Mouse (Mus musculus): ENCODE data around the gene Gm9195. TPM values are rescaled to one million over a fixed set of nuclear protein-coding genes. Genes with fewer than 3 reads are reported as not detected.

The Gm9195 gene
- polyA plus RNA-seq, 1 experiment from 2014 or later: not detected

GRCm38 (mm10) chr14:72503241-72503640 lies 11.6 kb upstream of the Gm9195 start:
- Histone ChIP-seq H3K4me3 (no peak overlapping the region), H3K9ac (no peak overlapping the region), H3K4me2 (no peak overlapping the region), H3K27me3 (replicated peaks) (peaks cover 1% of the 10 kb centered on the region; the same call in 1 of the 2 replicates), H3K4me1 (peaks cover 10% of the 10 kb centered on the region), H3K9me3 (no peaks in the 10 kb centered on the region), H3K27ac (replicated peaks) (no peak overlapping the region), H3K36me3 (no peaks in the 10 kb centered on the region)
- no peak for ATAC-seq (ENCODE audit: extremely low read depth, insufficient number of reproducible peaks, low FRiP score, low TSS enrichment)
- 53% methylated on average over 6 of the region's 6 CpGs for WGBS

- H3K36me3 ChIP-seq: no peaks in the 10 kb centered on the region
- H3K4me2 ChIP-seq: no peak overlapping the region
- H3K4me3 ChIP-seq: no peak overlapping the region
- H3K9me3 ChIP-seq: no peaks in the 10 kb centered on the region
- H3K4me1 ChIP-seq: no peaks in the 10 kb centered on the region
- peaks cover 11% of the 10 kb centered on the region for H3K27me3 ChIP-seq (replicated peaks)
- H3K27ac ChIP-seq (replicated peaks): no peak overlapping the region
- WGBS: 61% methylated on average over 1 of the region's 1 CpGs
- ATAC-seq (ENCODE audit: extremely low read depth, insufficient number of reproducible peaks, low FRiP score, low TSS enrichment): no peak
- H3K9ac ChIP-seq: no peak overlapping the region
Observed at GRCm38 (mm10) chr14:72493775-72494174, 2.1 kb upstream of the Gm9195 start.

GRCm38 (mm10) chr14:72490367-72490766 lies 1.3 kb downstream of the Gm9195 start:
- no peaks in the 10 kb centered on the region for H3K9me3 ChIP-seq
- ATAC-seq (ENCODE audit: extremely low read depth, insufficient number of reproducible peaks, low FRiP score, low TSS enrichment): no peak
- H3K9ac ChIP-seq: no peak overlapping the region
- H3K27ac ChIP-seq (replicated peaks): no peak overlapping the region
- 89% methylated on average over 3 of the region's 3 CpGs for WGBS
- H3K4me2 ChIP-seq: no peak overlapping the region
- H3K4me3 ChIP-seq: no peak overlapping the region
- peaks cover 5% of the 10 kb centered on the region; the same call in 1 of the 2 replicates for H3K27me3 ChIP-seq (replicated peaks)
- H3K4me1 ChIP-seq: no peaks in the 10 kb centered on the region
- H3K36me3 ChIP-seq: no peaks in the 10 kb centered on the region

- Histone ChIP-seq H3K4me2 (no peak overlapping the region), H3K36me3 (no peaks in the 10 kb centered on the region), H3K4me1 (no peaks in the 10 kb centered on the region), H3K4me3 (no peak overlapping the region), H3K27ac (replicated peaks) (no peak overlapping the region), H3K27me3 (replicated peaks) (no peaks in the 10 kb centered on the region), H3K9ac (no peak overlapping the region), H3K9me3 (no peaks in the 10 kb centered on the region)
- WGBS: 67% methylated on average over 1 of the region's 1 CpGs
- ATAC-seq (ENCODE audit: extremely low read depth, insufficient number of reproducible peaks, low FRiP score, low TSS enrichment): no peak
Observed at GRCm38 (mm10) chr14:72474501-72474900, 17.1 kb downstream of the Gm9195 start.

- Histone ChIP-seq H3K27ac (replicated peaks) (no peak overlapping the region), H3K9me3 (no peaks in the 10 kb centered on the region), H3K36me3 (no peaks in the 10 kb centered on the region), H3K9ac (no peak overlapping the region), H3K4me3 (no peak overlapping the region), H3K27me3 (replicated peaks) (peaks cover 7% of the 10 kb centered on the region; the same call in 1 of the 2 replicates), H3K4me2 (no peak overlapping the region), H3K4me1 (0 out of 2 replicates have a peak, but pooled peaks cover 4% of the 10 kb centered on the region)
- WGBS: 23% methylated on average over 4 of the region's 4 CpGs
- ATAC-seq (ENCODE audit: extremely low read depth, insufficient number of reproducible peaks, low FRiP score, low TSS enrichment): no peak
Observed at GRCm38 (mm10) chr14:72468429-72468828, 23.2 kb downstream of the Gm9195 start.

GRCm38 (mm10) chr14:72466384-72466783 lies 25.3 kb downstream of the Gm9195 start:
- Histone ChIP-seq H3K9me3 (no peaks in the 10 kb centered on the region), H3K36me3 (no peaks in the 10 kb centered on the region), H3K27me3 (replicated peaks) (peaks cover 7% of the 10 kb centered on the region; the same call in 1 of the 2 replicates), H3K4me2 (no peak overlapping the region), H3K27ac (replicated peaks) (no peak overlapping the region), H3K9ac (no peak overlapping the region), H3K4me1 (0 out of 2 replicates have a peak, but pooled peaks cover 4% of the 10 kb centered on the region), H3K4me3 (no peak overlapping the region)
- WGBS: 82% methylated on average over 3 of the region's 3 CpGs
- no peak for ATAC-seq (ENCODE audit: extremely low read depth, insufficient number of reproducible peaks, low FRiP score, low TSS enrichment)

- no peaks in the 10 kb centered on the region for H3K9me3 ChIP-seq
- no peak overlapping the region for H3K4me3 ChIP-seq
- H3K4me1 ChIP-seq: no peaks in the 10 kb centered on the region
- no peaks in the 10 kb centered on the region for H3K36me3 ChIP-seq
- peaks cover 4% of the 10 kb centered on the region; the same call in 1 of the 2 replicates for H3K27me3 ChIP-seq (replicated peaks)
- H3K9ac ChIP-seq: no peak overlapping the region
- no peak overlapping the region for H3K27ac ChIP-seq (replicated peaks)
- 70% methylated on average over 1 of the region's 1 CpGs for WGBS
- ATAC-seq (ENCODE audit: extremely low read depth, insufficient number of reproducible peaks, low FRiP score, low TSS enrichment): no peak
- no peak overlapping the region for H3K4me2 ChIP-seq
Observed at GRCm38 (mm10) chr14:72461591-72461990, 30.0 kb downstream of the Gm9195 start.

GRCm38 (mm10) chr14:72460291-72460690 lies 31.3 kb downstream of the Gm9195 start:
- no peaks in the 10 kb centered on the region for H3K9me3 ChIP-seq
- no peak overlapping the region for H3K4me3 ChIP-seq
- no peaks in the 10 kb centered on the region for H3K27me3 ChIP-seq (replicated peaks)
- H3K36me3 ChIP-seq: no peaks in the 10 kb centered on the region
- H3K4me1 ChIP-seq: no peaks in the 10 kb centered on the region
- WGBS: 56% methylated on average over 2 of the region's 2 CpGs
- ATAC-seq (ENCODE audit: extremely low read depth, insufficient number of reproducible peaks, low FRiP score, low TSS enrichment): no peak
- H3K4me2 ChIP-seq: no peak overlapping the region
- H3K9ac ChIP-seq: no peak overlapping the region
- H3K27ac ChIP-seq (replicated peaks): no peak overlapping the region

- Histone ChIP-seq H3K36me3 (no peaks in the 10 kb centered on the region), H3K9ac (no peak overlapping the region), H3K27me3 (replicated peaks) (no peaks in the 10 kb centered on the region), H3K4me2 (no peak overlapping the region), H3K9me3 (no peaks in the 10 kb centered on the region), H3K4me1 (no peaks in the 10 kb centered on the region), H3K27ac (replicated peaks) (no peak overlapping the region), H3K4me3 (no peak overlapping the region)
- ATAC-seq (ENCODE audit: extremely low read depth, insufficient number of reproducible peaks, low FRiP score, low TSS enrichment): no peak
- 75% methylated on average over 1 of the region's 1 CpGs for WGBS
Observed at GRCm38 (mm10) chr14:72458930-72459329, 32.7 kb downstream of the Gm9195 start.

- Histone ChIP-seq H3K4me2 (no peak overlapping the region), H3K4me3 (no peak overlapping the region), H3K4me1 (no peaks in the 10 kb centered on the region), H3K9ac (no peak overlapping the region), H3K27ac (replicated peaks) (no peak overlapping the region), H3K36me3 (no peaks in the 10 kb centered on the region), H3K27me3 (replicated peaks) (no peaks in the 10 kb centered on the region), H3K9me3 (no peaks in the 10 kb centered on the region)
- ATAC-seq (ENCODE audit: extremely low read depth, insufficient number of reproducible peaks, low FRiP score, low TSS enrichment): no peak
- 53% methylated on average over 9 of the region's 9 CpGs for WGBS
Observed at GRCm38 (mm10) chr14:72447141-72448091, 44.2 kb downstream of the Gm9195 start.

GRCm38 (mm10) chr14:72442936-72443335 lies 48.7 kb downstream of the Gm9195 start:
- Histone ChIP-seq H3K27me3 (replicated peaks) (no peaks in the 10 kb centered on the region), H3K36me3 (no peaks in the 10 kb centered on the region), H3K4me2 (no peak overlapping the region), H3K27ac (replicated peaks) (no peak overlapping the region), H3K9me3 (no peaks in the 10 kb centered on the region), H3K4me1 (no peaks in the 10 kb centered on the region), H3K4me3 (no peak overlapping the region), H3K9ac (no peak overlapping the region)
- ATAC-seq (ENCODE audit: extremely low read depth, insufficient number of reproducible peaks, low FRiP score, low TSS enrichment): no peak
- 71% methylated on average over 11 of the region's 11 CpGs for WGBS

GRCm38 (mm10) chr14:72440929-72441328 lies 50.7 kb downstream of the Gm9195 start:
- H3K4me2 ChIP-seq: no peak overlapping the region
- no peak overlapping the region for H3K9ac ChIP-seq
- no peak overlapping the region for H3K27ac ChIP-seq (replicated peaks)
- WGBS: 76% methylated on average over 7 of the region's 7 CpGs
- ATAC-seq (ENCODE audit: extremely low read depth, insufficient number of reproducible peaks, low FRiP score, low TSS enrichment): no peak
- no peaks in the 10 kb centered on the region for H3K4me1 ChIP-seq
- H3K4me3 ChIP-seq: no peak overlapping the region
- H3K27me3 ChIP-seq (replicated peaks): no peaks in the 10 kb centered on the region
- H3K36me3 ChIP-seq: no peaks in the 10 kb centered on the region
- H3K9me3 ChIP-seq: no peaks in the 10 kb centered on the region
